Mouse (Mus musculus) E14TG2a.4 (cell line): ENCODE results near the gene Nup98.

Experiments used
- CTCF ChIP-seq: conservative IDR thresholded peaks from 2 replicates; pipeline ENCODE4 v1.5.1; 2014; ENCODE audit warnings: low read length
- POU5F1 ChIP-seq: IDR thresholded peaks from 2 replicates; pipeline ENCODE4 v1.6.1; 2014; ENCODE audit warnings: low read length, borderline replicate concordance

DNA sequence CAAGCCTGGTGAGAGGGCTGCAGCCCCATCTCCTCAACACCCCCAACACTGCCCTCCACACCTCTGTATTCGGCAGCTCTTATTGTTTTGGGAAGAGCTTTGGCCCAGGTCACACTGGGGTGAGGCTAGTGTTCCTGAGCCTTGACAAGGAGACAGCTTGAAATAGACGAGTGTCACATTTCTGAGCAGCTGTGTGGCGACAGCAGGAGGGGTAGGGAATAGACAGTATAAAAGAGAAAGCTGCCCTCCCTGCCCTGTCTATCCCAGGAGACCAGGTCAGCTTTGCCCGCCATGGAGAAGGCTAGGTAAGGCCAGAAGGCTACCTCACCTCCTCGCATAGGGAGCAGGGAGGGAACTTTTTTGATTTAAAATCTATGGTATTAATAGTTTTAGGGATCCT is 108.5 kb downstream of the Nup98 start, which contains the start of gene Art1:
- no peak for TF ChIP-seq CTCF
- TF ChIP-seq POU5F1: no peak
